Mouse (Mus musculus) intestine, embryonic 15.5 days (tissue): Measurements from ENCODE around the gene Gpx8. TPM values are rescaled to one million over a fixed set of nuclear protein-coding genes. Genes with fewer than 3 reads are reported as not detected.

Experiments
- ATAC-seq: fragments of 200-750 bp; cut with Nextera tagmentation; 2 replicates; pipeline ENCODE4 v1.8.0; 2017; ENCODE audit warnings: moderate TSS enrichment, moderate library complexity
- H3K27ac ChIP-seq: fragments of 300-500 bp; sonication (generic); 2 replicates; pipeline ENCODE4 v1.5.1; 2015; ENCODE audit warnings: mild to moderate bottlenecking, inconsistent platforms
- H3K27me3 ChIP-seq: fragments of 300-500 bp; sonication (generic); replicated peaks from 2 replicates; pipeline ENCODE4 v1.6.1; 2015; ENCODE audit warnings: inconsistent platforms
- H3K36me3 ChIP-seq: fragments of 300-500 bp; sonication (generic); 2 replicates; pipeline ENCODE4 v1.6.1; 2015; ENCODE audit warnings: inconsistent platforms
- H3K4me1 ChIP-seq: fragments of 300-500 bp; sonication (generic); replicated peaks from 2 replicates; pipeline ENCODE4 v1.6.1; 2015; ENCODE audit warnings: inconsistent platforms
- H3K4me2 ChIP-seq: fragments of 300-500 bp; sonication (generic); replicated peaks from 2 replicates; pipeline ENCODE4 v1.6.1; 2015; ENCODE audit warnings: mild to moderate bottlenecking, inconsistent platforms
- H3K4me3 ChIP-seq: fragments of 300-500 bp; sonication (generic); replicated peaks from 2 replicates; pipeline ENCODE4 v1.5.1; 2015; ENCODE audit warnings: inconsistent platforms
- H3K9ac ChIP-seq: fragments of 300-500 bp; sonication (generic); 2 replicates; pipeline ENCODE4 v1.6.1; 2015; ENCODE audit warnings: inconsistent platforms
- H3K9me3 ChIP-seq: fragments of 300-500 bp; sonication (generic); 2 replicates; pipeline ENCODE4 v1.6.1; 2016; ENCODE audit warnings: inconsistent platforms
- WGBS: fragments of 180-500 bp; shearing (Covaris S2); methylation state at CpG from one replicate; pipeline ENCODE4 v1.1.7; 2015; 5-methylcytosine and 5-hydroxymethylcytosine counted together
- polyA plus RNA-seq: library from polyadenylated mRNA; unstranded; fragments of >200 nt; fragmentation: Nextera tagmentation; extraction: Ambion mirVana; gene quantifications from 2 replicates; pipeline ENCODE4 v1.2.1, GENCODE M21; 2015

Gpx8 gene
- 106 and 119 TPM in 2 replicates for polyA plus RNA-seq

- 3% methylated on average over 21 of the region's 21 CpGs for WGBS
- peak; percentile 94 for ATAC-seq
These were observed at the start of gene Gpx8 for GRCm38 (mm10) chr13:113046211-113046883. Gpx8 (minus strand) TSS chr13:113046410.

DNA sequence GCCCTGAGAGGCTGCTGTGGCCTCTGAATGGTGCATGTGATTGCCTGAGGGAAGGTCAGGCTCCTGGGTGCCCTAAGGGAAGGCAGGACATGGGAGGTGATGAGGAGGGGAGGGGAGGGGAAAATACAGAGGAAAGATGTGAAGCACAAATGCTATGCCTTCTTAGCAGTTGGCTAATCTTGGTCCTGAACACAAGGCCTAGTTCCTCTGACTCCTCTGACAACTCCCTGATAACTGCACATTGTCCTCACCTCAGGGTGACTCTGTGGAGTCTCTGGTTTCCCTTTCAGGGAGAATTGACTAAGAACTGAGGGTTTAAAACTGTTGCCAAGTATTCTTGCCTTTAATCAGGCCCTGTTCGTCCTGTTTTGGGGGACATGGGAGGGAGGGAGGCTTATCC is 48.4 kb upstream of the Gpx8 start:
- Histone ChIP-seq H3K9me3 (no peaks in the 10 kb centered on the region), H3K4me2 (no peak overlapping the region), H3K9ac (no peak overlapping the region), H3K36me3 (no peaks in the 10 kb centered on the region), H3K4me1 (no peaks in the 10 kb centered on the region), H3K27ac (no peak overlapping the region), H3K4me3 (no peak overlapping the region), H3K27me3 (no peaks in the 10 kb centered on the region)
- ATAC-seq = no peak
- WGBS = 73% methylated on average over 1 of the region's 1 CpGs

More at GRCm38 (mm10) chr13:113046211-113046883, at the start of gene Gpx8:
- H3K36me3 ChIP-seq = peaks cover 7% of the 10 kb centered on the region; the same call in 1 of the 2 replicates
- no peaks in the 10 kb centered on the region for H3K9me3 ChIP-seq
- no peaks in the 10 kb centered on the region for H3K27me3 ChIP-seq
- H3K27ac ChIP-seq = peak within 1 kb of the TSS; percentile 79
- peak within 1 kb of the TSS; percentile 49 for H3K9ac ChIP-seq
- H3K4me1 ChIP-seq = no peaks in the 10 kb centered on the region
- H3K4me2 ChIP-seq = peak within 1 kb of the TSS; percentile 49
- peak within 1 kb of the TSS; percentile 48 for H3K4me3 ChIP-seq

DNA sequence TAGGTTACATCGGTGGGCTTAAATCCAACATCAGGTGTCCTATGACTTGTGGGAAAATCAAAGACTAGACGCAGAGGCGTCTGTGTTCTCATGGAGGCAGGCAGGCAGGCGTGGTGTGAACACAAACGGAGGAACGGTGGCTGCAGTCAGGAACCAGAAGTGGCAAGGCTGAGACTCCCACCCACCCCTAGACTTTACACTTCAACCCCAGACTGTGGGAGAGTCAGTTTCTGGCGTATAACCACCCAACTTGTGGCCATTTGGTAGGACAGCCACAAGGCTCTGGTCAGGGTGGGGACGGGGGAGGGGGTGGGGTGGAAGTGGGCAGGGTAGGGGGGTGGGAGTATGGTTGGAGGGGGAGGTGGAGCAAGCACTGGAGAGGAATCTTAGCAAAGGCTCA is 44.3 kb upstream of the Gpx8 start:
- no peak overlapping the region for H3K4me2 ChIP-seq
- H3K4me1 ChIP-seq = no peaks in the 10 kb centered on the region
- H3K4me3 ChIP-seq = no peak overlapping the region
- no peaks in the 10 kb centered on the region for H3K36me3 ChIP-seq
- no peaks in the 10 kb centered on the region for H3K9me3 ChIP-seq
- H3K27me3 ChIP-seq = no peaks in the 10 kb centered on the region
- no peak overlapping the region for H3K27ac ChIP-seq
- WGBS = 61% methylated on average over 8 of the region's 8 CpGs
- no peak for ATAC-seq
- H3K9ac ChIP-seq = no peak overlapping the region

DNA sequence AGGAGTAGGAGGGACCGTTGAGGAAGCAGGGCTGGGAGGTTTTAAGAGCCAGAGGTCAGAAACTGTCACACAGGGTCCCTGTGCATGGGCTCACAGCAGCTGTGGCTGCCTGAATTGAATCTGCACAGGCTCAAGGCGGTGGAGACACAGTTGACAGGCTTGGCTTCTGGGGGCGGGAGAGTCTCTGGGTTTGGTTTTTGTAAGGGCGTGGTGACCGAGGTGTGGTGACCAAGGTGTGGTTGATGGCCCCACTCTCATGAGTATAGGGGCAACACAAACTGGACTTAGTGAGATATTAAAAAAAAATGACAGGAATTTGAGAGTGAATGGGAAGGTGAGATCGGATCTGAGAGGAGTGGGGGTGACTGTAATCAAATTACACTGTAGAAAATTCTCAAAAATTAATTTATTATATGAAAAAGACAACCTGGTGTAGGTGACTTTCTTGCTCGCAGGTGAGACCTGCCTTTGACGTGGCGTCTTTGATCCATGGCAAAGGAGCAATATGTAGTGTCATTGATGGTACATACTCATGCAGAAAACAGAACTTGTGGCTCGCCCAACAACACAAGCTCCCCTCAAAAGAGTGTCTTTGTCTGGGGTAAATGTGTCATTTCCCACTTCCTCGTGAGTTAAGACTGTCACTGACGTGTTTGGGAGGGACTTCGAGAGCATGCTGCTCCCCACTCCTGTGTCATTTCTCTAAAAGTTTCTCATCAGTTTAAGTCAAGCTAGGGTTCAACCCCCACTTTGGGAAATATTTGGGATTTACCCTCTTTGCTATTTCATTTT is 41.2 kb upstream of the Gpx8 start:
- Histone ChIP-seq H3K9me3 (no peaks in the 10 kb centered on the region), H3K4me3 (no peak overlapping the region), H3K4me2 (no peak overlapping the region), H3K9ac (no peak overlapping the region), H3K4me1 (no peaks in the 10 kb centered on the region), H3K36me3 (no peaks in the 10 kb centered on the region), H3K27ac (no peak overlapping the region), H3K27me3 (no peaks in the 10 kb centered on the region)
- ATAC-seq = no peak
- 77% methylated on average over 13 of the region's 13 CpGs for WGBS

DNA sequence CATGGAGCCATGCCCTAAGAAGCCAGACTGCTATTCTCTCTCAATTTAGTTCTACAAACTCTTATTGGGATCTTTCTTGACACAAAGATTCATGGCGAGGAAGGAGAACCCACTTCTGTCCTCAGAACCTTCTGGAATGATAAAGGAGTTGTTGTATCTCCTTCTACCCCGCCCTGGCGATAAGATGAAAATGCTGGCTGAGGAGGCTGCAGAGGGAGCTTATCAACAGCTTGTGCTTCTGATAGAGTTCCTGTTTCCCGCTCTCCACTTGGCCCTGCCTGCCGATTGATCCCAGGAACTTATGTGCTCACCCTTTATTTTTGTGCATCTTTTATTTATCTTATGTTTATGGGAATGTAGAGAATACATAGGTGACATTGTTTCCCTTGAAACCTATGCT is 38.5 kb upstream of the Gpx8 start:
- Histone ChIP-seq H3K27me3 (no peaks in the 10 kb centered on the region), H3K27ac (no peak overlapping the region), H3K4me1 (no peaks in the 10 kb centered on the region), H3K36me3 (no peaks in the 10 kb centered on the region), H3K9me3 (no peaks in the 10 kb centered on the region), H3K9ac (no peak overlapping the region), H3K4me2 (no peak overlapping the region), H3K4me3 (no peak overlapping the region)
- 54% methylated on average over 5 of the region's 5 CpGs for WGBS
- no peak for ATAC-seq

GRCm38 (mm10) chr13:113082101-113082500 is 35.9 kb upstream of the Gpx8 start:
- Histone ChIP-seq H3K9me3 (no peaks in the 10 kb centered on the region), H3K36me3 (no peaks in the 10 kb centered on the region), H3K4me2 (no peak overlapping the region), H3K4me1 (no peaks in the 10 kb centered on the region), H3K27me3 (no peaks in the 10 kb centered on the region), H3K4me3 (no peak overlapping the region), H3K27ac (no peak overlapping the region), H3K9ac (no peak overlapping the region)
- ATAC-seq = no peak
- WGBS = 63% methylated on average over 1 of the region's 1 CpGs

DNA sequence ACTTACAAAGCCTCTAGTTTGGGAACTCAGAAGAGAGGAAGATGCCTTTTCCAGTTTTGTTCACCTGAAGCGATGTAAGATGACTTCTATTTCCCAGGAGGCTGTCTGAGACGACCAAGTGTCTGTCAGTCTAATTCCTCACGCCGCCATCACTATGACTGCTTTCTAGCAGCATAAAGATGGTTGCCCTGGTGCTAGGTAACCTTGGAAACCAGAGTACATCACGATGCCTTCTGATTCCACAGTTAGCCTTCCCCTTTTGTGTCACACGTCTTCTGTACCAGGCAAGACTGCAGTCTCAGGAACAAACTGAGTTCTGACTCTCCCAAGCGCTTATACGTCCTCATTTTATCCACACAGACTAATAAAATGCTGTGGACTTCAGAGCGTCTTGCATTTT is 32.8 kb upstream of the Gpx8 start:
- Histone ChIP-seq H3K9ac (no peak overlapping the region), H3K9me3 (no peaks in the 10 kb centered on the region), H3K4me3 (no peak overlapping the region), H3K27ac (no peak overlapping the region), H3K4me1 (no peaks in the 10 kb centered on the region), H3K4me2 (no peak overlapping the region), H3K27me3 (no peaks in the 10 kb centered on the region), H3K36me3 (no peaks in the 10 kb centered on the region)
- 83% methylated on average over 9 of the region's 9 CpGs for WGBS
- ATAC-seq = no peak

GRCm38 (mm10) chr13:113064542-113064941 is 18.3 kb upstream of the Gpx8 start:
- H3K9ac ChIP-seq = no peak overlapping the region
- H3K4me3 ChIP-seq = no peak overlapping the region
- H3K9me3 ChIP-seq = no peaks in the 10 kb centered on the region
- H3K4me2 ChIP-seq = no peak overlapping the region
- H3K4me1 ChIP-seq = no peaks in the 10 kb centered on the region
- no peak for ATAC-seq
- H3K27me3 ChIP-seq = no peaks in the 10 kb centered on the region
- no peak overlapping the region for H3K27ac ChIP-seq
- no peaks in the 10 kb centered on the region for H3K36me3 ChIP-seq
- WGBS = 91% methylated on average over 9 of the region's 9 CpGs

- no peak for ATAC-seq
- H3K27ac ChIP-seq = no peak overlapping the region
- H3K27me3 ChIP-seq = no peaks in the 10 kb centered on the region
- H3K4me2 ChIP-seq = no peak overlapping the region
- no peak overlapping the region for H3K4me3 ChIP-seq
- H3K36me3 ChIP-seq = no peaks in the 10 kb centered on the region
- H3K9me3 ChIP-seq = no peaks in the 10 kb centered on the region
- WGBS = 89% methylated on average over 6 of the region's 6 CpGs
- H3K9ac ChIP-seq = no peak overlapping the region
- no peaks in the 10 kb centered on the region for H3K4me1 ChIP-seq
These were observed 15.5 kb upstream of the Gpx8 start for GRCm38 (mm10) chr13:113061746-113062145.

- WGBS = 38% methylated on average over 8 of the region's 8 CpGs
- Histone ChIP-seq H3K9ac (no peak overlapping the region), H3K27me3 (no peaks in the 10 kb centered on the region), H3K9me3 (no peaks in the 10 kb centered on the region), H3K4me3 (no peak overlapping the region), H3K4me2 (no peak overlapping the region), H3K4me1 (no peaks in the 10 kb centered on the region), H3K27ac (no peak overlapping the region), H3K36me3 (no peaks in the 10 kb centered on the region)
- no peak for ATAC-seq
These were observed 9.6 kb upstream of the Gpx8 start for GRCm38 (mm10) chr13:113055826-113056225.

GRCm38 (mm10) chr13:113054230-113054629 is 8.0 kb upstream of the Gpx8 start:
- Histone ChIP-seq H3K36me3 (no peaks in the 10 kb centered on the region), H3K27me3 (no peaks in the 10 kb centered on the region), H3K27ac (no peak overlapping the region), H3K9me3 (no peaks in the 10 kb centered on the region), H3K4me3 (no peak overlapping the region), H3K4me2 (no peak overlapping the region), H3K4me1 (no peaks in the 10 kb centered on the region), H3K9ac (no peak overlapping the region)
- 89% methylated on average over 8 of the region's 8 CpGs for WGBS
- no peak for ATAC-seq

- Histone ChIP-seq H3K9ac (no peak overlapping the region), H3K36me3 (peaks cover 4% of the 10 kb centered on the region; the same call in 1 of the 2 replicates), H3K9me3 (no peaks in the 10 kb centered on the region), H3K4me1 (no peaks in the 10 kb centered on the region), H3K4me3 (no peak overlapping the region), H3K27me3 (no peaks in the 10 kb centered on the region), H3K27ac (no peak overlapping the region), H3K4me2 (no peak overlapping the region)
- no peak for ATAC-seq
- 70% methylated on average over 3 of the region's 3 CpGs for WGBS
These were observed 1.4 kb upstream of the Gpx8 start for GRCm38 (mm10) chr13:113047647-113048046.

GRCm38 (mm10) chr13:113047018-113047417 is 808 bp upstream of the Gpx8 start:
- Histone ChIP-seq H3K36me3 (peaks cover 7% of the 10 kb centered on the region; the same call in 1 of the 2 replicates), H3K4me3 (no peak overlapping the region), H3K9me3 (no peaks in the 10 kb centered on the region), H3K4me2 (no peak overlapping the region), H3K27me3 (no peaks in the 10 kb centered on the region), H3K4me1 (no peaks in the 10 kb centered on the region), H3K9ac (no peak overlapping the region), H3K27ac (no peak overlapping the region)
- peak; percentile 24 for ATAC-seq
